Mouse (Mus musculus) megakaryocyte, embryonic 14.5 days (primary cell): ENCODE data around the gene Pja2.

Source experiments
- FLI1 ChIP-seq: IDR thresholded peaks from 2 replicates; pipeline ENCODE4 v1.6.1; 2012; ENCODE audit warnings: low read length, inconsistent platforms, mixed read lengths
- GATA1 ChIP-seq: IDR thresholded peaks from 3 replicates; pipeline ENCODE4 v1.6.1; 2012; ENCODE audit warnings: mixed read lengths, low read length, inconsistent platforms, borderline replicate concordance

- TF ChIP-seq GATA1 (no peak), FLI1 (no peak)
Measured at GRCm38 (mm10) chr17:64361911-64362425, 30.3 kb upstream of the Pja2 start.
